ENCODE assay signal across 32 mouse cellular contexts in the genomic region with DNA sequence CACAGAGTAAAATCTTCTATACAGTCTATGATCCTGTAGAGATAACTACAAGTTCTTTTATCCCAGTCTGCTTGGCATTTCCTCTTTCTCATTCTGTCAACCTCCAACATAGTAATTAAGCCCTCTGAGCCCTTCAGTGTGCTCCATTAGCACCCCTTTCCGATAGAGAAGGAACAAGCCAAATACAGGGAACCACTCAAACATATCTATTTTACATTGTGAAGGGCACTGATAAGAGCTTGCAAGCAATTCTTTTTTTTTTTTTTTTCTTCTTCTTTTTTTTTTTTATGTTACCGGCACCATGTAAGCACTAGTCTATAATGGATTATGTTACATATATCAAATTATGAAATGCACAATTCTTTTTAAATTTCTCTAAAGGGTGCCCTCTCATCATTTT.
"Had no signal": no experiment of that assay in that cellular context is flagged by ENCODE, and none has a peak within 500 bp of the region (broad histone marks: within the 10 kb centered on the region; RNA-seq: fewer than 3 reads in every experiment).

No protein-coding gene starts in this region.

- H3K9me3 ChIP-seq: limb, embryonic 10.5 days; limb, embryonic 12.5 days; limb, embryonic 13.5 days; limb, embryonic 15.5 days; liver, embryonic 12.5 days; liver, embryonic 13.5 days; liver, embryonic 15.5 days; lung, embryonic 15.5 days; midbrain, embryonic 10.5 days; midbrain, embryonic 12.5 days; midbrain, embryonic 13.5 days; midbrain, embryonic 15.5 days; neural tube, embryonic 12.5 days had no signal

- H3K9ac ChIP-seq: limb, embryonic 12.5 days; limb, embryonic 13.5 days; limb, embryonic 15.5 days; liver, embryonic 12.5 days; liver, embryonic 13.5 days; liver, embryonic 14.5 days; liver, embryonic 15.5 days; liver, postnatal 0 days; lung, embryonic 14.5 days; lung, embryonic 15.5 days; midbrain, embryonic 12.5 days; midbrain, embryonic 13.5 days; midbrain, embryonic 15.5 days; neural tube, embryonic 12.5 days had no signal

- H3K27me3 ChIP-seq: limb, embryonic 12.5 days; limb, embryonic 13.5 days; limb, embryonic 15.5 days; liver, embryonic 12.5 days; liver, embryonic 13.5 days; liver, embryonic 15.5 days; lung, embryonic 15.5 days; megakaryocyte, embryonic 14.5 days; midbrain, embryonic 12.5 days; midbrain, embryonic 13.5 days; midbrain, embryonic 15.5 days; neural tube, embryonic 12.5 days had no signal

- H3K4me1 ChIP-seq: limb, embryonic 10.5 days; limb, embryonic 12.5 days; limb, embryonic 13.5 days; limb, embryonic 15.5 days; liver, embryonic 12.5 days; liver, embryonic 13.5 days; liver, embryonic 15.5 days; lung, embryonic 15.5 days; megakaryocyte, embryonic 14.5 days; neural tube, embryonic 12.5 days had no signal

- ATAC-seq: liver, embryonic 12.5 days; liver, postnatal 0 days; lung, postnatal 0 days; midbrain, embryonic 13.5 days; midbrain, embryonic 15.5 days; midbrain, embryonic 16.5 days had no signal

- DNase-seq: left cerebral cortex, postnatal 4 days; liver; liver, embryonic 13.5 days; liver, postnatal 0 days; lung, adult 18-20 months; lung, adult 2 months; lung, embryonic 14.5 days; lung, postnatal 10 days; lung, postnatal 14 days; lung, postnatal 36 days; lung, postnatal 4 days; midbrain, embryonic 14.5 days had no signal

- H3K36me3 ChIP-seq: limb, embryonic 10.5 days; limb, embryonic 12.5 days; limb, embryonic 13.5 days; limb, embryonic 15.5 days; liver, embryonic 12.5 days; liver, embryonic 13.5 days; liver, embryonic 15.5 days; lung, embryonic 15.5 days; midbrain, embryonic 10.5 days; midbrain, embryonic 12.5 days; midbrain, embryonic 13.5 days; midbrain, embryonic 15.5 days; neural tube, embryonic 12.5 days had no signal

- H3K4me2 ChIP-seq: limb, embryonic 12.5 days; limb, embryonic 13.5 days; limb, embryonic 15.5 days; liver, embryonic 11.5 days; liver, embryonic 12.5 days; liver, embryonic 13.5 days; liver, embryonic 15.5 days; lung, embryonic 14.5 days; lung, embryonic 15.5 days; midbrain, embryonic 11.5 days; midbrain, embryonic 12.5 days; midbrain, embryonic 13.5 days; midbrain, embryonic 15.5 days; neural tube, embryonic 12.5 days had no signal

- H3K4me3 ChIP-seq: limb, embryonic 10.5 days; limb, embryonic 12.5 days; limb, embryonic 13.5 days; limb, embryonic 15.5 days; liver, embryonic 12.5 days; liver, embryonic 13.5 days; liver, embryonic 15.5 days; lung, embryonic 15.5 days; megakaryocyte, embryonic 14.5 days; midbrain, embryonic 10.5 days; midbrain, embryonic 12.5 days; midbrain, embryonic 13.5 days; midbrain, embryonic 15.5 days; myocyte; neural tube, embryonic 12.5 days had no signal

- H3K27ac ChIP-seq: limb, embryonic 10.5 days; limb, embryonic 12.5 days; limb, embryonic 13.5 days; limb, embryonic 15.5 days; liver, embryonic 12.5 days; liver, embryonic 13.5 days; liver, embryonic 14.5 days; liver, embryonic 15.5 days; lung, embryonic 15.5 days; macrophage; midbrain, embryonic 10.5 days; midbrain, embryonic 12.5 days; midbrain, embryonic 13.5 days; midbrain, embryonic 15.5 days; neural tube, embryonic 12.5 days had no signal
